Mouse (Mus musculus): ENCODE data around the gene Zfp462. TPM values are rescaled to one million over a fixed set of nuclear protein-coding genes. Genes with fewer than 3 reads are reported as not detected.
"Not testable (repeated sequence)": the region's sequence is repeated elsewhere in the genome, so short reads cannot be mapped to it uniquely, and the experiment has no call there.

Gene Zfp462
- total RNA-seq, 2 experiments from 2014 or later = 13.7 to 21.1 TPM

- DNase-seq = no peak
- intact Hi-C loops (cut with DNase I; ENCODE audit: low total_unique reads) = no loop called here
These were observed 39.7 kb downstream of the Zfp462 start for GRCm38 (mm10) chr4:54984502-54984901.

- intact Hi-C loops (cut with DNase I; ENCODE audit: low total_unique reads) = no loop called here
- DNase-seq = no peak
These were observed 41.8 kb downstream of the Zfp462 start for GRCm38 (mm10) chr4:54986671-54987070.

DNA sequence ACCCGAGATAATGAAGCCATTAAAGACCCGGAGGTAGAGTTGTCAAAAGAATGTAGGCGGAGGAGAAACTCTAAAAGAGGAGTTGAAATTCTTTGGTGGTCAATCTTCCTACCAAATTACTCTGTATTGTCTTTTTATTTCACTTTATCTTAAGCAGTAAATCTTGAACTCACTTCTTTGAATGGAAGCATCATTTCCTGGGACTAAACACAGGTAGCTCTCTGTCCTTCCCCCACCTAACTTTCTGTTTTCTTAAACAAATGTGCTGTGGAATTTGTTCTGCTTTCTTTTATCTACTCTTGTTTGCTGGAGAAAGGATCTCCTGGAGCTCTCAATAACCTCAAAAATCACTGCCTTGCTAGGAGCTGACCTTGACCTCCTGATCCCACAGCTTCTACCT, 42.4 kb downstream of the Zfp462 start:
- DNase-seq = no peak
- intact Hi-C loops (cut with DNase I; ENCODE audit: low total_unique reads) = no loop called here

DNA sequence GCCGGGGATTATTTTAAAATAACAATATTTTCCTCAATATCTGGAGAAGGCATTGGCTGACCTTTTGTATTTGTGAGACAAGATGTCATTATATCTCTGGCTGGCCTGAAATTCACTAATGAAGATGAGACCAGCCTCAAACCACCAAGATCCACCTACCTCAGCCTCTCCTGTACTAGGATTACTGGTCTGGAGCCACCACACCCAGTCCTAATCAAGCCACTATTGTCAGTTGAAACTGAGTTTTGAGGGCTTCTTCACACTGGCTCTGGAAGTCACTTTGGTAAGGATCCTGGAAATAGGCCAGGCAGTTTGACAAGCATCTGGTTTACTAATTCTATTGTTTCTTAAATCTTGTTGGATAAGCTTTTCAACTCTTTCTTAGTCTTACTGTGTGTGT, 43.1 kb downstream of the Zfp462 start:
- intact Hi-C loops (cut with DNase I; ENCODE audit: low total_unique reads) = no loop called here
- no peak for DNase-seq

DNA sequence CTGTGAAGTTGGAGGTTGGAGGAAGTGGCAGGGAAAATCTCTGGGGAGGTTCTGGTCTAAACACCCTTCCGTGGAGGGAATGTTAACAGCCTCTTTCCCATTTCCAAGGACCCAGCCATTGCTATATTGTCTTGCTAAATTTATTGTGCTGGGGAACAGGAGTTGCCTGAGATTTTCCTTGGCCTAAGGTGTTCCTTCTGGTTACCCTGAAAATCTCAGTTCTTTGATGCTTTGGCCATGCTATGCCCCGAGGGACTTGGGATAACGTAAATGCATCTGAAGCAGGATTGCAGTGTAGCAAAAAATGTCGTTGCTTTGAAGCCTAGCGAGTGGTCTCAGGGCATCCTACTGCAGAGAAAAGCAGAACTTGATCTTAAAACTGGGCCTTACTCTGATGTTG, 47.1 kb downstream of the Zfp462 start:
- intact Hi-C loops (cut with DNase I; ENCODE audit: low total_unique reads) = no loop called here
- no peak for DNase-seq

GRCm38 (mm10) chr4:54993001-54993400, 48.2 kb downstream of the Zfp462 start:
- intact Hi-C loops (cut with DNase I; ENCODE audit: low total_unique reads); DNase-seq: not testable (repeated sequence)

- intact Hi-C loops (cut with DNase I; ENCODE audit: low total_unique reads) = no loop called here
- DNase-seq = no peak
These were observed 50.4 kb downstream of the Zfp462 start for GRCm38 (mm10) chr4:54995258-54995657.

DNA sequence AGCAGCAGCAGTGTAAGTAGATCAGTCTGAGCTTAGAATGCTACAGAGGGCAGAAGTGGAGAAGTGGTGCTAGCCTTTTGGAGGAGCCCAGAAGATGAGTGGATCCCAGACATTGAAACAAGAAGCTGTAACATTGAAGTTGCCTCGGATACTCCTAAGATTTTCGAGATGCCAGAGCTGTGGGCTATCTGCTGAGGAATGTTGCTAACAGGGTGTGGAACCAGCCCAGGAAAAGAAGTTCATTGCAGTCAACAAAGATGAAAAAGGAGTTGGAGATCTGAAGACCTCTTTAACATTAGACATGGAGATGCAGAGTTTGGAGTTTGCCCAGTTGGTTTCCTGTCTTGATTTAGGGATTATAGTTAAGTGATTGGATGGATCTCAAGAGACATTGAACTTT, 51.2 kb downstream of the Zfp462 start:
- intact Hi-C loops (cut with DNase I; ENCODE audit: low total_unique reads) = no loop called here
- DNase-seq = no peak

- intact Hi-C loops (cut with DNase I; ENCODE audit: low total_unique reads) = no loop called here
- DNase-seq = no peak
These were observed 53.4 kb downstream of the Zfp462 start for GRCm38 (mm10) chr4:54998146-54998841.

DNA sequence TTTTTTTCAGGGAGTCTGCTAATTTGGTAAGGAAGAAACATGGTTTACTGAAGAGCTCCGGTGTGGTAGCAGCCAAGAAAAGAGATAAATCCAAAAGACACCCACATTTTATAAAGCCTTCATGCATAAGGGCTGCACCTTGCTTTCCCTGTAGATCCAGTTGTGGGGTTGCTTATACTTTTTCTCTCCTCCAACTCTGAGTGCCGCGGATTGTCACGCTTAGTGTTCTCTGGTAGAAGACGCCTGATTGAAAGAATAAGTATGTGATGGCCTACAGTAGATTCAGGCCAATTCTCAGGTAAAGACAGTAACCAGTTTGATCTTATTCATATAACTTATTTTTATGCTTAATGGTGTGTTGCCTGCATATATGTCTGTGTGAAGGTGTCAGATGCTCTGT, 54.7 kb downstream of the Zfp462 start:
- intact Hi-C loops (cut with DNase I; ENCODE audit: low total_unique reads) = no loop called here
- no peak for DNase-seq

GRCm38 (mm10) chr4:55001386-55001785, 56.5 kb downstream of the Zfp462 start:
- no peak for DNase-seq
- intact Hi-C loops (cut with DNase I; ENCODE audit: low total_unique reads) = no loop called here

- no peak for DNase-seq
- intact Hi-C loops (cut with DNase I; ENCODE audit: low total_unique reads) = no loop called here
These were observed 58.3 kb downstream of the Zfp462 start for GRCm38 (mm10) chr4:55003128-55003527.

DNA sequence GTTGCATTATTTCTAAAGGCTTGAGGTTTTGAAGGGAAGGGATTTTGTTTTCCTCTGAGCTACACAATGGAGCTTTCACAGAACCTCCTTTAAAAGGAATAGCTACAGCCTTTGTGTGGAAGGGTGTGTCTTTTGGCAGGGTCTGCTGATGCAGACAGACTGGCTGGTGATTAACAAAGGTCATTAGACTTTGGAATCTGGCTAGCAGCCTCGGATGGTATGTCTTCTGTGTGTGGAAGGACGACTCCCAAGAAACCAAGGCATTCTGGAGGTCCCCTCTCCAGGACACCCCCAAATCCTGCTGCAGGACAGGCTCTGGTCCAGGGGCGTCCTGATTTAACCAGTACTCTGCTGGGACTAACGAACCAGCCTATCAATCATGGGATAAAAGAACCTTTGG, 60.2 kb downstream of the Zfp462 start:
- no peak for DNase-seq
- intact Hi-C loops (cut with DNase I; ENCODE audit: low total_unique reads) = no loop called here

- DNase-seq = no peak
These were observed 60.7 kb downstream of the Zfp462 start for GRCm38 (mm10) chr4:55005521-55005969.

DNA sequence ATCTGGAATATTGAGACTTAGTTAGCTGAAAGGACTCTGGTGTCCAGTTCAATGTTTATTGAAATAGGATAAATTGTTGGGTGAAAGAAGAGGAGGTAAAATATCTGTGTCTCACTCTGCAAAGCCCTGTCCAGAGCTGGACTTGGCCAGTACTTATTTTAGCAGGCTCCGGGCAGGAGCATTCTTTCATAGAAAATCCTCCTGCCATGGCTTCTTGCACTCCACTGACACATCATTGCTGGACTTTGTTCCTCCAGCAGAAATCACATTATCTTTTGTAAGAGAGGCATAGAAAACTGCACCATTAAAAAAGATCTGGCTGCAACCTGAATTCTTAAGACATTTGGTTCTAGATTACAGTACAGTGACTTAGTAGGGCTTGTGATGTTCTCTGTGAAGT, 61.2 kb downstream of the Zfp462 start:
- intact Hi-C loops (cut with DNase I; ENCODE audit: low total_unique reads) = no loop called here
- no peak for DNase-seq

More at GRCm38 (mm10) chr4:55005521-55005969, 60.7 kb downstream of the Zfp462 start:
- intact Hi-C loops (cut with DNase I; ENCODE audit: low total_unique reads) = no loop called here

DNA sequence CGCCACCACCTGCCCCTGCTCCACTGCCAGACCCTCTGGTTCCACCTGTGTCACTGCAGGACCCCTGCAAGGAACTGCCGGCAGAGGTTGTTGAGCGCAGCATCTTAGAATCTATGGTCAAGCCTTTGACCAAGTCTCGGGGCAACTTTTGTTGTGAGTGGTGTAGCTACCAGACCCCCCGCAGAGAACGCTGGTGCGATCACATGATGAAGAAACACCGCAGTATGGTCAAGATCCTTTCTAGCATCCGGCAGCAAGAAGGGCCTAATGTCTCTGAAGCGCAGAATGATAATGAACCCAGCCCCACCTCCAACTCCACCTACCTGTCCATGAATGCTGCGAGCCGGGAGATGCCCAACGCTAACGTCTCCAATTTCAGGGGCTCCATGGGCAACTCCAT, 63.8 kb downstream of the Zfp462 start:
- intact Hi-C loops (cut with DNase I; ENCODE audit: low total_unique reads) = no loop called here
- DNase-seq = no peak

DNA sequence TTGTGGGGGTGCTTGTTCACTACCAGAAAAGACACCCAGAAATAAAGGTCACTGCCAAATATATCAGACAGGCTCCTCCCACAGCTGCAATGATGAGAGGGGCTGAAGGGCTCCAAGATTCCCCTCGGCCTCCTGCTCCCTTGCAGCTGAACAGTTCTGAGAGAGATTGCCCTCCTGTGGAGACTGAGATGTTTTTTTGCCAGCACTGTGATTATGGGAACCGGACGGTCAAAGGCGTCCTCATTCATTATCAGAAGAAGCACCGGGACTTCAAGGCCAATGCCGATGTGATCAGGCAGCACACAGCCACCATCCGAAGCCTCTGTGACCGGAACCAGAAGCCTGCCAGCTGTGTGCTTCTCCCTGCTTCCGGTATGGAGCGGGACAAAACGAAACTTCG, 66.5 kb downstream of the Zfp462 start:
- DNase-seq = no peak
- intact Hi-C loops (cut with DNase I; ENCODE audit: low total_unique reads) = no loop called here

DNA sequence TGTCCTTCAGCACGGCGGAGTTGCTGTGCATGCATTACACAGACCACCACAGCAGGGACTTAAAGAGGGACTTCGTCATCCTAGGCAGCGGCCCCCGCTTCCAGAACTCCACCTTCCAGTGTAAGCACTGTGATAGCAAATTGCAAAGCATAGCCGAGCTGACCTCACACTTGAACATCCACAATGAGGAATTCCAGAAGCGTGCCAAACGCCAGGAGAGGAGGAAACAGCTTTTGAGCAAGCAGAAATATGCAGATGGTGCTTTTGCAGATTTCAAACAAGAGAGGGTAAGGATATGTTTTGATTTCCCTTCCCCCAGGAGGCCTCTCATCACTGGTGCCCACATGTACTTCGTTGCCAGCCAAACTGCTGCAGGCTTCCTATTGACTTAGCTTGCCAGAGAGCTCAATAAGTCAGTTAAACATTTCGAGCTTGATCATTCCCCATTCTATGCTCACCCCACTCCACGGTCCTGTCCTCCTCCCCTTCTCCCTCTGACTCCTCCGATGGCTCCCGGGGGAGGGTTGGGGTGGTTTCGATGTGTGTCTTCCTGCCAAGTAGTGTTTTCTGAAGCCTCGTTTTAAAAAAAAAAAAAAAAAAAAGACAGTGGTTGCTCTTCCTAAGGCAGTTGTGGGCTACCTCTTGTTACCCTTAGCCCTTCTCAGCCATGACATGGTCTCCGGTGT, 68.9 kb downstream of the Zfp462 start:
- no peak for DNase-seq
- intact Hi-C loops (cut with DNase I; ENCODE audit: low total_unique reads) = no loop called here

GRCm38 (mm10) chr4:55014731-55015463, 70.0 kb downstream of the Zfp462 start:
- intact Hi-C loops (cut with DNase I; ENCODE audit: low total_unique reads) = no loop called here
- no peak for DNase-seq

GRCm38 (mm10) chr4:55015517-55015916, 70.7 kb downstream of the Zfp462 start:
- intact Hi-C loops (cut with DNase I; ENCODE audit: low total_unique reads) = no loop called here
- DNase-seq = no peak
